Mouse (Mus musculus): ENCODE results near the gene Wdfy2.

DNA sequence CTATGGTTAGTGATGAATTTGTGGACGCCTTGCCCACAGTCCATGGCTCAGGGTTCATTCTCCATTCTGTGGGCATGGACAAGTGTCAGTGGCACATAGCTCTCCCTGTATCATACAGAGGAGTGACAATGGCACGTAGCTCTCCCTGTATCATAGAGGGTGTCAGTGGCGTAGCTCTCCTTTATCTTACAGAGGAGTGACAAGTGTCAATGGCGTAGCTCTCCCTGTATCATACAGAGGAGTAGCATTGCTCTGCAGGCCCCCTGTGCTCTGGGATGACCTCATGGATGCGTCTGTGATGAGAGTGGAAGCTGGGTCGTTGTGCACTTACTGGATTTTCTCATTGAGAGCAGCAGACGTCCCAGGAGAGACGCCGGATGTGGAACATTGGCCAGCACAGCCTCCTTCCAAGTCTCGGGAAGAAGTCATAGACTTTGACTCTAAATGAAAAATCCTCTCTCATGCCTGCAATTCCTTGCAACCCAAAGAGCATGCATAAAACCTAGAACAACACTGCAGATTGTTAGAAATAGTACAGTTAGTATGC lies 79.1 kb downstream of the Wdfy2 start:
- TF ChIP-seq GATA1 (IDR thresholded peaks at IDR 0.05; ENCODE audit: borderline replicate concordance, low read length), result no peak
- no peak for TF ChIP-seq FLI1 (IDR thresholded peaks at IDR 0.05; ENCODE audit: low read length)
